Mouse (Mus musculus): ENCODE data around the gene Vmn2r96.
"Not testable (repeated sequence)": the region's sequence is repeated elsewhere in the genome, so short reads cannot be mapped to it uniquely, and the experiment has no call there.

Gene Vmn2r96

GRCm38 (mm10) chr17:18572851-18573250, at the start of gene Vmn2r96:
TSS of gene Vmn2r96 (plus strand) at chr17:18573151.
- in situ Hi-C loops (cut with MboI, MseI) = not testable (repeated sequence)

- in situ Hi-C loops (cut with MboI, MseI) = loop anchor here (5.0 kb wide), 1 partner anchor 59 kb away; no protein-coding TSS in a partner anchor
Observed at GRCm38 (mm10) chr17:18523371-18523770, 49.6 kb upstream of the Vmn2r96 start.

GRCm38 (mm10) chr17:18523991-18524390, 49.0 kb upstream of the Vmn2r96 start:
- in situ Hi-C loops (cut with MboI, MseI) = loop anchor here (5.0 kb wide), 1 partner anchor 58 kb away; no protein-coding TSS in a partner anchor

GRCm38 (mm10) chr17:18558212-18559158, 14.5 kb upstream of the Vmn2r96 start:
- in situ Hi-C loops (cut with MboI, MseI) = not testable (repeated sequence)

GRCm38 (mm10) chr17:18566186-18566585, 6.8 kb upstream of the Vmn2r96 start:
- in situ Hi-C loops (cut with MboI, MseI) = not testable (repeated sequence)

GRCm38 (mm10) chr17:18615151-18615550, 42.2 kb downstream of the Vmn2r96 start:
- in situ Hi-C loops (cut with MboI, MseI) = not testable (repeated sequence)

- in situ Hi-C loops (cut with MboI, MseI) = no loop called here
Observed at GRCm38 (mm10) chr17:18626532-18626931, 53.6 kb downstream of the Vmn2r96 start.
